21 mouse cellular contexts compared by ENCODE assay signal in the genomic region with DNA sequence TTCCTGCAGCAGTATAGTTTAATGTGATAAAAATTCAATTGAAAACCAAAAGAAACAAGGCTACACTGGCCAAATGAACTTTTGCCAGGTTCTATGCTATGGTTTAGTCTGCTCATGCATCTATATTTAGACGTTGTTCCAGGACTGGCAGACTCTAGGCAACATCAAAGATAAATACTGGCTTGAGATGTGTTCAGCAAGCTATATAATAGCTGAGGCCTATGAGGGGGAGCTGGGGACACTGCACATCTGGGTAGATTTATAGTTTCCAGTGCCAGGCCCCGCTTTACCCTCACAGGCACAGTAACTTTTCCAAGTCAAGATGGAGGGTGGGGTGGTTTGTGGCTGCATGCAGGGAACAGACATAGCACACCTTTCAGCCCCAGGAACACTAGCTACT.
DNase-seq lines count a peak whose midpoint lies in the region; ATAC-seq and TF ChIP-seq lines count a peak whose summit lies in the region.
"Had no signal": no experiment of that assay in that cellular context is flagged by ENCODE, and none has a peak within 500 bp of the region (broad histone marks: within the 10 kb centered on the region; RNA-seq: fewer than 3 reads in every experiment).

No protein-coding gene starts in this region.

- DNase-seq in embryonic facial prominence, embryonic 10.5 days (ENCODE audit: low spot score), result no peak
- DNase-seq in heart, postnatal 14 days, result no peak
- DNase-seq in lung, postnatal 0 days (ENCODE audit: low spot score), result no peak
- DNase-seq in lung, adult 2 months, result no peak
- no peak for DNase-seq in gastrocnemius, postnatal 36 days
- DNase-seq: adrenal gland, postnatal 10 days; cerebellum, adult 11 months; gastrocnemius, postnatal 10 days; heart, adult 2 months; kidney, adult 8-10 months; kidney, postnatal 36 days; lung, postnatal 36 days; right cerebral cortex, postnatal 14 days had no signal

- TF ChIP-seq POLR2A in lung, adult 2 months (IDR thresholded peaks at IDR 0.05; ENCODE audit: borderline replicate concordance, extremely low read depth, low read depth, low read length), result no peak

- H3K4me1 ChIP-seq in embryonic facial prominence, embryonic 13.5 days, result peaks cover 17% of the 10 kb centered on the region
- H3K4me1 ChIP-seq in embryonic facial prominence, embryonic 10.5 days, result 0 out of 2 replicates have a peak, but pooled peaks cover 4% of the 10 kb centered on the region
- peaks cover 21% of the 10 kb centered on the region for H3K4me1 ChIP-seq in heart, embryonic 16.5 days (ENCODE audit: control insufficient read depth, insufficient read depth, low read length)
- H3K4me1 ChIP-seq in lung, postnatal 0 days (ENCODE audit: insufficient read depth, low read depth, low read length), result no peaks in the 10 kb centered on the region
- H3K4me1 ChIP-seq in lung, adult 2 months (ENCODE audit: control insufficient read depth, insufficient read depth, low read length), result no peaks in the 10 kb centered on the region; the same call in 1 of the 2 replicates
- H3K4me1 ChIP-seq in neural tube, embryonic 15.5 days, result no peaks in the 10 kb centered on the region
- H3K4me1 ChIP-seq: forebrain, embryonic 10.5 days; hindbrain, embryonic 12.5 days; liver, embryonic 12.5 days had no signal

- no peak overlapping the region for H3K27ac ChIP-seq in embryonic facial prominence, embryonic 13.5 days
- H3K27ac ChIP-seq in embryonic facial prominence, embryonic 10.5 days (replicated peaks), result no peak overlapping the region
- peak overlapping the region; percentile 83 for H3K27ac ChIP-seq in heart, embryonic 16.5 days (ENCODE audit: low read length)
- no peak overlapping the region for H3K27ac ChIP-seq in lung, postnatal 0 days (ENCODE audit: low read length)
- no peak overlapping the region for H3K27ac ChIP-seq in neural tube, embryonic 15.5 days (replicated peaks)
- H3K27ac ChIP-seq: forebrain, embryonic 10.5 days; heart, adult 2 months; hindbrain, embryonic 12.5 days; liver, embryonic 12.5 days had no signal

- H3K9me3 ChIP-seq in embryonic facial prominence, embryonic 13.5 days, result no peaks in the 10 kb centered on the region
- H3K9me3 ChIP-seq in embryonic facial prominence, embryonic 10.5 days, result no peaks in the 10 kb centered on the region
- no peaks in the 10 kb centered on the region for H3K9me3 ChIP-seq in heart, embryonic 16.5 days (replicated peaks; ENCODE audit: control insufficient read depth, low read length)
- no peaks in the 10 kb centered on the region for H3K9me3 ChIP-seq in lung, postnatal 0 days (ENCODE audit: low read length)
- H3K9me3 ChIP-seq in neural tube, embryonic 15.5 days (replicated peaks), result no peaks in the 10 kb centered on the region
- H3K9me3 ChIP-seq: forebrain, embryonic 10.5 days; hindbrain, embryonic 12.5 days; liver, embryonic 12.5 days had no signal

- no peak overlapping the region for H3K4me3 ChIP-seq in embryonic facial prominence, embryonic 13.5 days
- H3K4me3 ChIP-seq in embryonic facial prominence, embryonic 10.5 days, result no peak overlapping the region
- H3K4me3 ChIP-seq in heart, embryonic 16.5 days (ENCODE audit: low read length), result no peak overlapping the region
- H3K4me3 ChIP-seq in lung, postnatal 0 days (ENCODE audit: low read depth, low read length), result no peak overlapping the region
- H3K4me3 ChIP-seq in lung, adult 2 months (replicated peaks; ENCODE audit: extremely low read depth, low read depth, low read length), result no peak overlapping the region
- H3K4me3 ChIP-seq in neural tube, embryonic 15.5 days (replicated peaks), result no peak overlapping the region
- H3K4me3 ChIP-seq: forebrain, embryonic 10.5 days; heart, adult 2 months; hindbrain, embryonic 12.5 days; liver, embryonic 12.5 days had no signal

- H3K9ac ChIP-seq in embryonic facial prominence, embryonic 13.5 days, result no peak overlapping the region
- peak overlapping the region; percentile 45; the same call in 1 of the 2 replicates for H3K9ac ChIP-seq in heart, embryonic 16.5 days (ENCODE audit: low read length)
- H3K9ac ChIP-seq in lung, postnatal 0 days (replicated peaks; ENCODE audit: low read depth), result no peak overlapping the region
- H3K9ac ChIP-seq in neural tube, embryonic 15.5 days (replicated peaks), result no peak overlapping the region
- H3K9ac ChIP-seq: hindbrain, embryonic 12.5 days; liver, embryonic 12.5 days had no signal

- WGBS in embryonic facial prominence, embryonic 13.5 days, result 65% methylated on average over 2 of the region's 2 CpGs
- WGBS in embryonic facial prominence, embryonic 10.5 days, result 94% methylated on average over 2 of the region's 2 CpGs
- 47% methylated on average over 2 of the region's 2 CpGs for WGBS in heart, embryonic 16.5 days
- 67% methylated on average over 2 of the region's 2 CpGs for WGBS in lung, postnatal 0 days
- 61% methylated on average over 2 of the region's 2 CpGs for WGBS in lung, adult 2 months
- WGBS in neural tube, embryonic 15.5 days, result 76% methylated on average over 2 of the region's 2 CpGs

- ATAC-seq in embryonic facial prominence, embryonic 13.5 days (ENCODE audit: insufficient number of reproducible peaks, insufficient read depth, low FRiP score, low TSS enrichment, low read depth), result peak; percentile 53; the same call in 1 of the 2 replicates
- ATAC-seq in heart, embryonic 16.5 days (replicated peaks; ENCODE audit: extremely low read depth, insufficient read depth, low FRiP score), result peak; percentile 72
- ATAC-seq in lung, postnatal 0 days, result peak; percentile 34
- no peak for ATAC-seq in neural tube, embryonic 15.5 days (ENCODE audit: low FRiP score)
- ATAC-seq: inflammation-experienced regulatory T-cells, adult 6 months; liver, embryonic 12.5 days; Patski had no signal

- H3K4me2 ChIP-seq in embryonic facial prominence, embryonic 13.5 days, result no peak overlapping the region
- H3K4me2 ChIP-seq in heart, embryonic 16.5 days (ENCODE audit: low read depth, low read length), result peak overlapping the region; percentile 22
- no peak overlapping the region for H3K4me2 ChIP-seq in lung, postnatal 0 days (replicated peaks; ENCODE audit: low read depth, low read length)
- H3K4me2 ChIP-seq in neural tube, embryonic 15.5 days, result no peak overlapping the region
- H3K4me2 ChIP-seq: hindbrain, embryonic 12.5 days; liver, embryonic 12.5 days had no signal

- TF ChIP-seq EP300 in lung, postnatal 0 days (IDR thresholded peaks at IDR 0.05), result no peak

- H3K36me3 ChIP-seq in embryonic facial prominence, embryonic 13.5 days, result peaks cover 27% of the 10 kb centered on the region
- H3K36me3 ChIP-seq in embryonic facial prominence, embryonic 10.5 days (replicated peaks), result peaks cover 13% of the 10 kb centered on the region; the same call in 1 of the 2 replicates
- H3K36me3 ChIP-seq in heart, embryonic 16.5 days (ENCODE audit: control insufficient read depth, insufficient read depth), result peaks cover 3% of the 10 kb centered on the region
- peaks cover 5% of the 10 kb centered on the region; the same call in 1 of the 2 replicates for H3K36me3 ChIP-seq in lung, postnatal 0 days (ENCODE audit: insufficient read depth, low read length)
- H3K36me3 ChIP-seq in neural tube, embryonic 15.5 days, result no peaks in the 10 kb centered on the region

- intact Hi-C loops in heart, postnatal 14 days (cut with DNase I), result no loop called here
- intact Hi-C loops in gastrocnemius, postnatal 36 days (cut with DNase I), result no loop called here

- H3K27me3 ChIP-seq in embryonic facial prominence, embryonic 13.5 days, result no peaks in the 10 kb centered on the region
- no peaks in the 10 kb centered on the region for H3K27me3 ChIP-seq in embryonic facial prominence, embryonic 10.5 days (replicated peaks; ENCODE audit: low read depth, poor library complexity, severe bottlenecking)
- H3K27me3 ChIP-seq in heart, embryonic 16.5 days (ENCODE audit: control insufficient read depth, insufficient read depth, low read length), result no peaks in the 10 kb centered on the region
- no peaks in the 10 kb centered on the region for H3K27me3 ChIP-seq in lung, postnatal 0 days (replicated peaks; ENCODE audit: insufficient read depth, low read length)
- H3K27me3 ChIP-seq in neural tube, embryonic 15.5 days (replicated peaks), result no peaks in the 10 kb centered on the region
- H3K27me3 ChIP-seq: hindbrain, embryonic 12.5 days; liver, embryonic 12.5 days; Patski had no signal

- TF ChIP-seq CTCF in lung, postnatal 0 days (IDR thresholded peaks at IDR 0.05), result no peak
- TF ChIP-seq CTCF in lung, adult 2 months (IDR thresholded peaks at IDR 0.05; ENCODE audit: insufficient read depth, low read length), result no peak
